ENCODE assay signal across 8 mouse cellular contexts in the genomic region with DNA sequence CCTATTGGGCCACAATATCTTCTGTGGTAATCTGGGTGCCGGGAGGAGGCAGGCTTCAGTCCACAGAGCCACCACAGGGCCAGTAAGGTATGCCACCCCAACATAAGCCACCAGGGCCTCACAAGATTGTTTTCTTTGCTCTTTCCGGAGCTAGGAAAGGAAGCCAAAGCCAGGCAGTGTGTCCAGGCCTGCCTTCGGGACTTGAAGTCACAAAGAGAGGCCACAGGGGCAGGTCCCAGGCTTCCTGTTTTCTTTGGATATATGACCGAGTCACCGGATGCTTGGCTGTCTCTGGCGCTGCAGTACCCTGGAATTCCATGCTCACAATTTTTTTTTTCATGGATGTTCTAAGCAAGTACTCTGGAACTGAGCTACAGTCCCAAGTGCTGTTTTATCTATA. TPM values are rescaled to one million over a fixed set of nuclear protein-coding genes. Genes with fewer than 3 reads are reported as not detected.
DNase-seq lines count a peak whose midpoint lies in the region; ATAC-seq and TF ChIP-seq lines count a peak whose summit lies in the region.

No protein-coding gene starts in this region.

- no peaks in the 10 kb centered on the region for H3K36me3 ChIP-seq in heart, embryonic 15.5 days
- no peaks in the 10 kb centered on the region for H3K36me3 ChIP-seq in forebrain, embryonic 14.5 days (ENCODE audit: control insufficient read depth, insufficient read depth, low read length)

- no peak overlapping the region for H3K9ac ChIP-seq in heart, embryonic 15.5 days
- H3K9ac ChIP-seq in forebrain, embryonic 14.5 days (ENCODE audit: low read length), result no peak overlapping the region

- no peak overlapping the region for H3K4me2 ChIP-seq in heart, embryonic 15.5 days
- H3K4me2 ChIP-seq in forebrain, embryonic 14.5 days (ENCODE audit: low read length), result no peak overlapping the region

- H3K4me1 ChIP-seq in heart, embryonic 15.5 days (replicated peaks), result peaks cover 5% of the 10 kb centered on the region; the same call in 1 of the 2 replicates
- no peaks in the 10 kb centered on the region for H3K4me1 ChIP-seq in forebrain, embryonic 14.5 days (ENCODE audit: control insufficient read depth, insufficient read depth, low read length)

- intact Hi-C loops in gastrocnemius, adult 2 months (cut with DNase I), result no loop called here

- peak; percentile 82 for ATAC-seq in heart, embryonic 15.5 days (replicated peaks; ENCODE audit: insufficient number of reproducible peaks, insufficient read depth, low FRiP score, low read depth)
- ATAC-seq in forebrain, embryonic 14.5 days, result no peak

- peak; percentile 32 for DNase-seq in gastrocnemius, adult 2 months
- no peak for DNase-seq in gastrocnemius, adult 8-10 months (ENCODE audit: low spot score in 2 of 2)
- peak; percentile 77 to 82 for DNase-seq in kidney, postnatal 4 days
- DNase-seq in lung, postnatal 36 days, result peak; percentile 88
- DNase-seq in thymus, postnatal 0 days (ENCODE audit: low spot score), result no peak
- no peak for DNase-seq in urinary bladder, postnatal 10 days (ENCODE audit: low spot score)
- no peak for DNase-seq in forebrain, embryonic 14.5 days (ENCODE audit: low spot score)

- H3K27ac ChIP-seq in gastrocnemius, adult 2 months, result peak overlapping the region; percentile 74
- H3K27ac ChIP-seq in heart, embryonic 15.5 days, result peak overlapping the region; percentile 78
- H3K27ac ChIP-seq in forebrain, embryonic 14.5 days (ENCODE audit: low read depth, low read length), result no peak overlapping the region

- H3K9me3 ChIP-seq in heart, embryonic 15.5 days (replicated peaks), result no peaks in the 10 kb centered on the region; the same call in 1 of the 2 replicates
- no peaks in the 10 kb centered on the region; the same call in 1 of the 2 replicates for H3K9me3 ChIP-seq in forebrain, embryonic 14.5 days (replicated peaks; ENCODE audit: control insufficient read depth, low read length)

- peak; percentile 11; the same call in 1 of the 2 replicates for TF ChIP-seq CTCF in gastrocnemius, adult 2 months (IDR thresholded peaks at IDR 0.05)

- no peaks in the 10 kb centered on the region for H3K27me3 ChIP-seq in heart, embryonic 15.5 days
- no peaks in the 10 kb centered on the region for H3K27me3 ChIP-seq in forebrain, embryonic 14.5 days (replicated peaks; ENCODE audit: control insufficient read depth, insufficient read depth, low read length)

- WGBS in heart, embryonic 15.5 days, result 38% methylated on average over 6 of the region's 6 CpGs
- WGBS in forebrain, embryonic 14.5 days, result 84% methylated on average over 6 of the region's 6 CpGs

- no peak overlapping the region for H3K4me3 ChIP-seq in gastrocnemius, adult 2 months
- H3K4me3 ChIP-seq in heart, embryonic 15.5 days, result no peak overlapping the region
- H3K4me3 ChIP-seq in forebrain, embryonic 14.5 days (ENCODE audit: low read depth, low read length), result no peak overlapping the region

RNA-seq across cellular contexts. Expression of a gene that starts 5.6 kb away (rescaled TPM):
- total RNA-seq in gastrocnemius, adult 2 months (2021), result 10 to 100 TPM in 1 of 2 experiments, 1 to 10 TPM in 1; 9.4 to 10.5 TPM
- 1 to 10 TPM; 4.7 to 8.3 (median 5.2) TPM for total RNA-seq in gastrocnemius, adult 8-10 months (2022)
- polyA plus RNA-seq in heart, embryonic 15.5 days (2015; fragmentation: Nextera tagmentation; extraction: Ambion mirVana), result 38.3 and 54.7 TPM in 2 replicates
- 5.3 and 5.9 TPM in 2 replicates for polyA plus RNA-seq in thymus, postnatal 0 days (2015; fragmentation: Nextera tagmentation; extraction: Ambion mirVana)
- polyA plus RNA-seq in forebrain, embryonic 14.5 days (2014; fragmentation: Nextera tagmentation; extraction: Ambion mirVana), result 6.7 and 10.3 TPM in 2 replicates

RNA-seq across cellular contexts. Expression of a gene that starts 22.8 kb away (rescaled TPM):
- not detected for total RNA-seq in gastrocnemius, adult 2 months (2021)
- not detected for total RNA-seq in gastrocnemius, adult 8-10 months (2022)
- 1.2 and 2.1 TPM in 2 replicates for polyA plus RNA-seq in heart, embryonic 15.5 days (2015; fragmentation: Nextera tagmentation; extraction: Ambion mirVana)
- polyA plus RNA-seq in thymus, postnatal 0 days (2015; fragmentation: Nextera tagmentation; extraction: Ambion mirVana), result 0.16 TPM in 1 of 2 replicates, not detected in the other
- polyA plus RNA-seq in forebrain, embryonic 14.5 days (2014; fragmentation: Nextera tagmentation; extraction: Ambion mirVana), result 0.26 TPM in 1 of 2 replicates, not detected in the other

RNA-seq across cellular contexts. Expression of a gene that starts 59.5 kb away (rescaled TPM):
- 10 to 100 TPM; 11.5 to 16.6 TPM for total RNA-seq in gastrocnemius, adult 2 months (2021)
- total RNA-seq in gastrocnemius, adult 8-10 months (2022), result 10 to 100 TPM; 13.0 to 15.2 (median 14.2) TPM
- 20.0 and 26.3 TPM in 2 replicates for polyA plus RNA-seq in heart, embryonic 15.5 days (2015; fragmentation: Nextera tagmentation; extraction: Ambion mirVana)
- 1.8 and 2.0 TPM in 2 replicates for polyA plus RNA-seq in thymus, postnatal 0 days (2015; fragmentation: Nextera tagmentation; extraction: Ambion mirVana)
- polyA plus RNA-seq in forebrain, embryonic 14.5 days (2014; fragmentation: Nextera tagmentation; extraction: Ambion mirVana), result 0.99 and 1.3 TPM in 2 replicates

RNA-seq across cellular contexts. Expression of a gene that starts 59.9 kb away (rescaled TPM):
- 1 to 10 TPM; 2.6 to 3.5 TPM for total RNA-seq in gastrocnemius, adult 2 months (2021)
- 1 to 10 TPM; 2.3 to 6.0 (median 2.9) TPM for total RNA-seq in gastrocnemius, adult 8-10 months (2022)
- polyA plus RNA-seq in heart, embryonic 15.5 days (2015; fragmentation: Nextera tagmentation; extraction: Ambion mirVana), result 9.7 and 15.6 TPM in 2 replicates
- 14.3 and 14.7 TPM in 2 replicates for polyA plus RNA-seq in thymus, postnatal 0 days (2015; fragmentation: Nextera tagmentation; extraction: Ambion mirVana)
- 23.0 and 24.6 TPM in 2 replicates for polyA plus RNA-seq in forebrain, embryonic 14.5 days (2014; fragmentation: Nextera tagmentation; extraction: Ambion mirVana)

Comparison
In these comparisons a context has a peak if more than half of its experiments do, and no peak if none do; other contexts are left out.
1. DNase-seq: peak in gastrocnemius, adult 2 months (single experiment), kidney, postnatal 4 days (2 of 2) and lung, postnatal 36 days (single experiment); none in gastrocnemius, adult 8-10 months (0 of 2), thymus, postnatal 0 days (single experiment), urinary bladder, postnatal 10 days (single experiment) and forebrain, embryonic 14.5 days (single experiment).